Mouse (Mus musculus): ENCODE results near the gene Gtf3c1. TPM values are rescaled to one million over a fixed set of nuclear protein-coding genes. Genes with fewer than 3 reads are reported as not detected.

The Gtf3c1 gene
- polyA plus RNA-seq, 1 experiment, result 97.0 TPM

DNA sequence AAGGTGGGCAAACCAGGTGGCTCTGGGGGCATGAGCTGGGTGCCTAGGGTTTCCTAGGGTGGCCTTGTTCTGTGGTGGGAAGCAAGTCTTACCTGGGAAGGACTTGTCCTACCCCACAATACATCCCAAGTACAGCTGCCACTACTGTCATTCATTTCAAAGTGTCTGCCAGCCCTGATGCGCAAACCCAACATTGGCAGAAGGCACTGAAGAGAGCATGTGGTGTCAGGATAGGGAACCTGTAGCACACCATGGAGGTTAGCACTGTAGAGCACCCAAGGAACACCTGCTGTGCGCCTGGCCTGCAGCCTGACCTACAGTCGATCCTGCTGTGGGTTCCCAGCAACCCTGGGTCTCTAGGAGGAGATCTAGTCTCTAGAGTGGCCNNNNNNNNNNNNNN is 76.6 kb downstream of the Gtf3c1 start:
- H3K27ac ChIP-seq (ENCODE audit: control insufficient read depth, insufficient read depth, low read length), result peak overlapping the region; percentile 98
- H3K36me3 ChIP-seq (ENCODE audit: control insufficient read depth, insufficient read depth, low read length), result peaks cover 20% of the 10 kb centered on the region
- peaks cover 33% of the 10 kb centered on the region for H3K4me1 ChIP-seq (replicated peaks; ENCODE audit: control insufficient read depth, insufficient read depth, low read length)
- WGBS, result 1% methylated on average over 3 of the region's 3 CpGs
- peak; percentile 45 for DNase-seq
- H3K27me3 ChIP-seq (ENCODE audit: control insufficient read depth, insufficient read depth, low read length), result no peaks in the 10 kb centered on the region
- TF ChIP-seq POLR2A (IDR thresholded peaks at IDR 0.05; ENCODE audit: control insufficient read depth, extremely low read depth, insufficient read depth, low read length, poor library complexity) (no peak), CTCF (IDR thresholded peaks at IDR 0.05; ENCODE audit: borderline replicate concordance, control insufficient read depth, extremely low read depth, insufficient read depth, low read length, poor library complexity) (no peak)
- peak overlapping the region; percentile 96 for H3K4me3 ChIP-seq (ENCODE audit: control insufficient read depth, insufficient read depth, low read length)

DNA sequence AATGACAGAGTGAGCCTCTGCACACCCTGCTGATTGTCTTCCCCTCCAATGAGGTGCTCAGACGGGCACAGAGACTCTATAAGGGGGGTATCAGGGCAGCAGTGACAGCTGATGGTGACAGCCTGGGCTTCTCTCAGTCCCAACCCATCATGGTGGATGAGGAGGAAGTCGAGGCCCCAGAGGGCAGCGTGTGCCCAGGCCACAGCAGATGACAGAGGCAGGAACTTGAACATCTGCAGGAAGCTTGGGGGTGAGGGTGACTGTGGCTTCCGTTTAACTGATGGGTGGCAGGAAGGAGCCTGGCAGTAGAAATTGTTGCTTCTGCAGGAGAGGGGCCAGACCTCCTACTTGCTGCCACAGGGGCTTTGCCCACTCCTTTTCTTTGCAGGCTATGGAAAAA is 77.3 kb downstream of the Gtf3c1 start:
- 1% methylated on average over 4 of the region's 4 CpGs for WGBS
- Histone ChIP-seq H3K4me1 (replicated peaks; ENCODE audit: control insufficient read depth, insufficient read depth, low read length) (peaks cover 37% of the 10 kb centered on the region), H3K36me3 (ENCODE audit: control insufficient read depth, insufficient read depth, low read length) (peaks cover 20% of the 10 kb centered on the region), H3K27me3 (ENCODE audit: control insufficient read depth, insufficient read depth, low read length) (no peaks in the 10 kb centered on the region), H3K27ac (ENCODE audit: control insufficient read depth, insufficient read depth, low read length) (peak overlapping the region; percentile 98), H3K4me3 (ENCODE audit: control insufficient read depth, insufficient read depth, low read length) (peak overlapping the region; percentile 96)
- TF ChIP-seq POLR2A (IDR thresholded peaks at IDR 0.05; ENCODE audit: control insufficient read depth, extremely low read depth, insufficient read depth, low read length, poor library complexity), result peak; percentile 92
- 0 out of 2 replicates have a peak, but pooled peaks have one; percentile 51 for TF ChIP-seq CTCF (IDR thresholded peaks at IDR 0.05; ENCODE audit: borderline replicate concordance, control insufficient read depth, extremely low read depth, insufficient read depth, low read length, poor library complexity)
- DNase-seq, result peak; percentile 88

DNA sequence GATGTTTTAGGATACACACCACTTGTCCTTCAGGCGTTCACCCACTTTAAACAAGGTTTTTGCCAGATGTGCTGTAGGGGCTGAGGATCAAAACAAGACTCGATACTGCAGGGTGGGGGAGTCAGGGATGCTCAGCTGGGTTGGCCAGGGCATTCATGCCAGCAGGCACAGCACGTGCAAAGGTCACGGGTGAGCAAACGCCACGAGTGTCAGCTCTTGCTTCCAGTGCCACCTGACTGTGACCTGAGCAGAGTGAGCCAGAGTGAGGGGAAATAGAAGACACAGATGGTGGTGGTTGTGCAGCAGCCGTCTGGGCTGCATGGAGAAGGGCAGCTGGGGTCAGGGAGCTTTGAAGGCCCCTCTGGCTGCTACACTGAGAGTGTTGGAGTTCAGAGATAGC is 81.8 kb downstream of the Gtf3c1 start:
- H3K27ac ChIP-seq (ENCODE audit: control insufficient read depth, insufficient read depth, low read length), result no peak overlapping the region
- peaks cover 17% of the 10 kb centered on the region; the same call in 1 of the 2 replicates for H3K36me3 ChIP-seq (ENCODE audit: control insufficient read depth, insufficient read depth, low read length)
- no peak overlapping the region for H3K4me3 ChIP-seq (ENCODE audit: control insufficient read depth, insufficient read depth, low read length)
- DNase-seq, result peak; percentile 19
- TF ChIP-seq POLR2A (IDR thresholded peaks at IDR 0.05; ENCODE audit: control insufficient read depth, extremely low read depth, insufficient read depth, low read length, poor library complexity), result no peak
- no peak for TF ChIP-seq CTCF (IDR thresholded peaks at IDR 0.05; ENCODE audit: borderline replicate concordance, control insufficient read depth, extremely low read depth, insufficient read depth, low read length, poor library complexity)
- no peaks in the 10 kb centered on the region for H3K27me3 ChIP-seq (ENCODE audit: control insufficient read depth, insufficient read depth, low read length)
- WGBS, result 34% methylated on average over 7 of the region's 7 CpGs
- peaks cover 49% of the 10 kb centered on the region for H3K4me1 ChIP-seq (replicated peaks; ENCODE audit: control insufficient read depth, insufficient read depth, low read length)

DNA sequence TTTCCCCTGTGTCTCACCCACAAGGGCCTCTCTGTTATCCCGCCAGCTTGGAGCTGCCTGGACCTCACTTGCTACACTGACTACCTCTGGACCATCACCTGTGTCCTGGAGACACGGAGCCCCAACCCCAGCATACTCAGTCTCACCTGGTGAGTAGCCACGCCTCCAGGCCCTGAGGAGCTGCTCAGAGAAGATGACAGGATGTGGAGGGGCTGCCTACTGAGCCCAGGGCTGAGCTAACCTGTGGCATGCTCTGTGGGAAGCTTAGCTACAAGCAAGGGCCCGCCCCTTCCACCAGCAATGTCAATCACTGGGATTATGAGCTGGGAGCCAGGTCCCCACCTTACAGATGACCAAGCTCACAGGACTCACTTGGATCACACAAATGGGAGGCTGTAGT is 82.4 kb downstream of the Gtf3c1 start:
- H3K4me1 ChIP-seq (replicated peaks; ENCODE audit: control insufficient read depth, insufficient read depth, low read length), result peaks cover 53% of the 10 kb centered on the region

DNA sequence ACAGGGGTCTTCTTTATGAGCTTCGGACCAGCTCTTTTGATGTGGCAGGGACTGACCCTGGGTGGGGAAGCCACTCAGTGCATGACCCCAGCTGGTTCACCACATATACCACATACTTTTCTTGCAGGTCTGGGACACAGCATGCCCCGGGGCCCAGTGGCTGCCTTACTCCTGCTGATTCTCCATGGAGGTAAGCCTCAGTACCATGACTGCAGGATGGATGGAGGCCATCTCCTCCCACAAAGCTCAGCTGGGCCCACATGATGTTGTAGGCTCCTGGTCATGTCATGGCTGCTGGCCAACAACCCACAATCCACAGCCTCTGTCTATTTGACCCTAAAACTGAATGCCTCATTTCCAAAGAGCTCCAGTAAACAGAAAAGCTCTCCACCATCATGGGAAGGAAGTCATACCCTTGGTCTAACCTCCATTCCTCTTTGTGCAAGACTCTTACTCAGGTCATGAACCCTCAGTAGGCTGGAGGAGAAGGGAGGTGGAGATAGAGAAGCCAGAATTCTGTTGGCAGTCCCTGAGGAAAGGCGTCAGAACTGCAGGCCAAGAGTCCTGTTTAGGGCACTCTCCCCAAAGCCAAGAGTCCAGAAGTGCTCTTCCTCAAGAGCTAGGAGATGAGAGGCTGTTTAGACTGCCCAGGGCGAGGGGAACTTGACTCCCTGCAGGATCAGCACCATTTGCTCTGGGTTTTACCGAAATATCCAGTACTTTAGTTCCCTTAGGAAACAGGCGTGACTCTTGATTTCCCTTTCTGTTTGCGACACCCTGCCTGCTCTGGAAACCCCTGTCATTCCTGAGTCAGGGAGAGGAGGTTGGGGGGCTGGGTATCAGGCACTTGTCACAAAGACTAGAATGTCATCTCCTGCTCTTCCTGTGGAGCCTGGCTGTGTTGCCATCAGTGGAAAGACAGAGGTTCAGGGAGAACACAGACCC is 84.6 kb downstream of the Gtf3c1 start:
- Histone ChIP-seq H3K27me3 (ENCODE audit: control insufficient read depth, insufficient read depth, low read length) (no peaks in the 10 kb centered on the region), H3K27ac (ENCODE audit: control insufficient read depth, insufficient read depth, low read length) (no peak overlapping the region), H3K4me1 (replicated peaks; ENCODE audit: control insufficient read depth, insufficient read depth, low read length) (peaks cover 49% of the 10 kb centered on the region), H3K36me3 (ENCODE audit: control insufficient read depth, insufficient read depth, low read length) (0 out of 2 replicates have a peak, but pooled peaks cover 8% of the 10 kb centered on the region), H3K4me3 (ENCODE audit: control insufficient read depth, insufficient read depth, low read length) (no peak overlapping the region)
- DNase-seq, result no peak
- 71% methylated on average over 7 of the region's 7 CpGs for WGBS
- no peak for TF ChIP-seq POLR2A (IDR thresholded peaks at IDR 0.05; ENCODE audit: control insufficient read depth, extremely low read depth, insufficient read depth, low read length, poor library complexity)
- no peak for TF ChIP-seq CTCF (IDR thresholded peaks at IDR 0.05; ENCODE audit: borderline replicate concordance, control insufficient read depth, extremely low read depth, insufficient read depth, low read length, poor library complexity)

More for the DNA sequence above, 82.4 kb downstream of the Gtf3c1 start:
- no peak for TF ChIP-seq POLR2A (IDR thresholded peaks at IDR 0.05; ENCODE audit: control insufficient read depth, extremely low read depth, insufficient read depth, low read length, poor library complexity)
- TF ChIP-seq CTCF (IDR thresholded peaks at IDR 0.05; ENCODE audit: borderline replicate concordance, control insufficient read depth, extremely low read depth, insufficient read depth, low read length, poor library complexity), result no peak
- H3K27ac ChIP-seq (ENCODE audit: control insufficient read depth, insufficient read depth, low read length), result no peak overlapping the region
- no peaks in the 10 kb centered on the region for H3K27me3 ChIP-seq (ENCODE audit: control insufficient read depth, insufficient read depth, low read length)
- no peak overlapping the region for H3K4me3 ChIP-seq (ENCODE audit: control insufficient read depth, insufficient read depth, low read length)
- WGBS, result 33% methylated on average over 4 of the region's 4 CpGs
- peaks cover 17% of the 10 kb centered on the region; the same call in 1 of the 2 replicates for H3K36me3 ChIP-seq (ENCODE audit: control insufficient read depth, insufficient read depth, low read length)
- DNase-seq, result peak; percentile 64

- Histone ChIP-seq H3K4me1 (replicated peaks; ENCODE audit: control insufficient read depth, insufficient read depth, low read length) (peaks cover 38% of the 10 kb centered on the region), H3K36me3 (ENCODE audit: control insufficient read depth, insufficient read depth, low read length) (0 out of 2 replicates have a peak, but pooled peaks cover 4% of the 10 kb centered on the region), H3K27me3 (ENCODE audit: control insufficient read depth, insufficient read depth, low read length) (no peaks in the 10 kb centered on the region), H3K4me3 (ENCODE audit: control insufficient read depth, insufficient read depth, low read length) (no peak overlapping the region), H3K27ac (ENCODE audit: control insufficient read depth, insufficient read depth, low read length) (no peak overlapping the region)
- TF ChIP-seq POLR2A (IDR thresholded peaks at IDR 0.05; ENCODE audit: control insufficient read depth, extremely low read depth, insufficient read depth, low read length, poor library complexity), result no peak
- TF ChIP-seq CTCF (IDR thresholded peaks at IDR 0.05; ENCODE audit: borderline replicate concordance, control insufficient read depth, extremely low read depth, insufficient read depth, low read length, poor library complexity), result no peak
- WGBS, result 80% methylated on average over 4 of the region's 4 CpGs
- DNase-seq, result no peak
Observed at GRCm38 (mm10) chr7:125620077-125620476, 87.5 kb downstream of the Gtf3c1 start.
